Mouse (Mus musculus) stomach, embryonic 15.5 days (tissue): ENCODE data around the gene Slc13a4. TPM values are rescaled to one million over a fixed set of nuclear protein-coding genes. Genes with fewer than 3 reads are reported as not detected.

ENCODE experiments used
- ATAC-seq: fragments of 200-750 bp; cut with Nextera tagmentation; 2 replicates; pipeline ENCODE4 v1.8.0; 2017; ENCODE audit warnings: low read depth, moderate number of reproducible peaks, moderate TSS enrichment; ENCODE audit not compliant: insufficient read depth, low FRiP score
- H3K27ac ChIP-seq: fragments of 300-500 bp; sonication (generic); 2 replicates; pipeline ENCODE4 v1.5.1; 2015; ENCODE audit warnings: mild to moderate bottlenecking, inconsistent platforms
- H3K27me3 ChIP-seq: fragments of 300-500 bp; sonication (generic); replicated peaks from 2 replicates; pipeline ENCODE4 v1.6.1; 2015; ENCODE audit warnings: inconsistent platforms
- H3K36me3 ChIP-seq: fragments of 300-500 bp; sonication (generic); 2 replicates; pipeline ENCODE4 v1.6.1; 2015; ENCODE audit warnings: inconsistent platforms
- H3K4me1 ChIP-seq: fragments of 300-500 bp; sonication (generic); 2 replicates; pipeline ENCODE4 v1.6.1; 2015; ENCODE audit warnings: inconsistent platforms
- H3K4me2 ChIP-seq: fragments of 300-500 bp; sonication (generic); 2 replicates; pipeline ENCODE4 v1.6.1; 2015; ENCODE audit warnings: mild to moderate bottlenecking, inconsistent platforms
- H3K4me3 ChIP-seq: fragments of 300-500 bp; sonication (generic); replicated peaks from 2 replicates; pipeline ENCODE4 v1.5.1; 2015; ENCODE audit warnings: inconsistent platforms
- H3K9ac ChIP-seq: fragments of 300-500 bp; sonication (generic); 2 replicates; pipeline ENCODE4 v1.6.1; 2015; ENCODE audit warnings: inconsistent platforms
- H3K9me3 ChIP-seq: fragments of 300-500 bp; sonication (generic); 2 replicates; pipeline ENCODE4 v1.6.1; 2016; ENCODE audit warnings: inconsistent platforms
- WGBS: fragments of 180-500 bp; shearing (Covaris S2); methylation state at CpG from one replicate; pipeline ENCODE4 v1.1.7; 2015; 5-methylcytosine and 5-hydroxymethylcytosine counted together
- polyA plus RNA-seq: library from polyadenylated mRNA; unstranded; fragments of >200 nt; fragmentation: Nextera tagmentation; extraction: Ambion mirVana; gene quantifications from 2 replicates; pipeline ENCODE4 v1.2.1, GENCODE M21; 2015

The Slc13a4 gene
- polyA plus RNA-seq, 1 experiment from 2014 or later, result 0.26 TPM

- no peaks in the 10 kb centered on the region for H3K27me3 ChIP-seq
- no peak overlapping the region for H3K9ac ChIP-seq
- 89% methylated on average over 12 of the region's 12 CpGs for WGBS
- H3K36me3 ChIP-seq, result no peaks in the 10 kb centered on the region; the same call in 1 of the 2 replicates
- no peaks in the 10 kb centered on the region for H3K4me1 ChIP-seq
- no peak overlapping the region for H3K4me3 ChIP-seq
- H3K4me2 ChIP-seq, result no peak overlapping the region
- no peak for ATAC-seq
- H3K27ac ChIP-seq, result no peak overlapping the region
- H3K9me3 ChIP-seq, result no peaks in the 10 kb centered on the region
These were observed 36.7 kb downstream of the Slc13a4 start for GRCm38 (mm10) chr6:35271094-35271855.

GRCm38 (mm10) chr6:35269643-35270042 is 38.3 kb downstream of the Slc13a4 start:
- Histone ChIP-seq H3K36me3 (no peaks in the 10 kb centered on the region; the same call in 1 of the 2 replicates), H3K4me1 (no peaks in the 10 kb centered on the region), H3K9ac (no peak overlapping the region), H3K9me3 (no peaks in the 10 kb centered on the region), H3K27ac (no peak overlapping the region), H3K4me3 (no peak overlapping the region), H3K27me3 (no peaks in the 10 kb centered on the region), H3K4me2 (no peak overlapping the region)
- WGBS, result 79% methylated on average over 13 of the region's 13 CpGs
- ATAC-seq, result no peak

- H3K27me3 ChIP-seq, result no peaks in the 10 kb centered on the region
- H3K9ac ChIP-seq, result no peak overlapping the region
- ATAC-seq, result no peak
- H3K27ac ChIP-seq, result no peak overlapping the region
- H3K4me2 ChIP-seq, result no peak overlapping the region
- H3K4me1 ChIP-seq, result no peaks in the 10 kb centered on the region
- WGBS, result 91% methylated on average over 13 of the region's 13 CpGs
- H3K36me3 ChIP-seq, result no peaks in the 10 kb centered on the region; the same call in 1 of the 2 replicates
- no peak overlapping the region for H3K4me3 ChIP-seq
- H3K9me3 ChIP-seq, result no peaks in the 10 kb centered on the region
These were observed 39.2 kb downstream of the Slc13a4 start for GRCm38 (mm10) chr6:35268711-35269110.

GRCm38 (mm10) chr6:35265580-35266278 is 42.2 kb downstream of the Slc13a4 start:
- no peak overlapping the region for H3K4me3 ChIP-seq
- H3K4me2 ChIP-seq, result no peak overlapping the region
- WGBS, result 84% methylated on average over 15 of the region's 15 CpGs
- H3K27me3 ChIP-seq, result no peaks in the 10 kb centered on the region
- peaks cover 20% of the 10 kb centered on the region for H3K36me3 ChIP-seq
- no peak overlapping the region; the same call in 1 of the 2 replicates for H3K27ac ChIP-seq
- H3K4me1 ChIP-seq, result no peaks in the 10 kb centered on the region
- H3K9me3 ChIP-seq, result no peaks in the 10 kb centered on the region
- H3K9ac ChIP-seq, result no peak overlapping the region
- no peak for ATAC-seq

GRCm38 (mm10) chr6:35260531-35260930 is 47.4 kb downstream of the Slc13a4 start:
- 81% methylated on average over 7 of the region's 7 CpGs for WGBS
- Histone ChIP-seq H3K27me3 (no peaks in the 10 kb centered on the region), H3K27ac (no peak overlapping the region), H3K4me1 (peaks cover 7% of the 10 kb centered on the region; the same call in 1 of the 2 replicates), H3K9ac (no peak overlapping the region), H3K4me2 (no peak overlapping the region), H3K9me3 (no peaks in the 10 kb centered on the region), H3K36me3 (peaks cover 20% of the 10 kb centered on the region), H3K4me3 (no peak overlapping the region)
- no peak for ATAC-seq

GRCm38 (mm10) chr6:35259526-35259925 is 48.4 kb downstream of the Slc13a4 start:
- no peaks in the 10 kb centered on the region for H3K27me3 ChIP-seq
- WGBS, result 67% methylated on average over 5 of the region's 5 CpGs

GRCm38 (mm10) chr6:35258922-35259321 is 49.0 kb downstream of the Slc13a4 start:
- Histone ChIP-seq H3K27ac (no peak overlapping the region), H3K27me3 (no peaks in the 10 kb centered on the region), H3K4me1 (peaks cover 19% of the 10 kb centered on the region), H3K36me3 (peaks cover 20% of the 10 kb centered on the region), H3K9me3 (no peaks in the 10 kb centered on the region), H3K4me2 (no peak overlapping the region), H3K4me3 (no peak overlapping the region), H3K9ac (no peak overlapping the region)
- 95% methylated on average over 2 of the region's 2 CpGs for WGBS
- no peak for ATAC-seq

More at GRCm38 (mm10) chr6:35259526-35259925, 48.4 kb downstream of the Slc13a4 start:
- H3K4me3 ChIP-seq, result no peak overlapping the region
- no peak overlapping the region for H3K9ac ChIP-seq
- no peak overlapping the region for H3K4me2 ChIP-seq
- no peak overlapping the region for H3K27ac ChIP-seq
- H3K9me3 ChIP-seq, result no peaks in the 10 kb centered on the region
- H3K4me1 ChIP-seq, result peaks cover 15% of the 10 kb centered on the region
- H3K36me3 ChIP-seq, result peaks cover 20% of the 10 kb centered on the region
- ATAC-seq, result no peak

- no peaks in the 10 kb centered on the region for H3K9me3 ChIP-seq
- no peak overlapping the region for H3K9ac ChIP-seq
- peaks cover 12% of the 10 kb centered on the region for H3K36me3 ChIP-seq
- 82% methylated on average over 13 of the region's 13 CpGs for WGBS
- H3K27ac ChIP-seq, result no peak overlapping the region
- H3K4me3 ChIP-seq, result no peak overlapping the region
- H3K27me3 ChIP-seq, result no peaks in the 10 kb centered on the region
- no peak for ATAC-seq
- H3K4me1 ChIP-seq, result peaks cover 19% of the 10 kb centered on the region
- no peak overlapping the region for H3K4me2 ChIP-seq
These were observed 50.2 kb downstream of the Slc13a4 start for GRCm38 (mm10) chr6:35257626-35258190.

GRCm38 (mm10) chr6:35256691-35257090 is 51.2 kb downstream of the Slc13a4 start:
- 69% methylated on average over 7 of the region's 7 CpGs for WGBS
- no peak overlapping the region for H3K4me3 ChIP-seq
- ATAC-seq, result no peak
- no peak overlapping the region for H3K4me2 ChIP-seq
- no peaks in the 10 kb centered on the region for H3K27me3 ChIP-seq
- H3K36me3 ChIP-seq, result peaks cover 5% of the 10 kb centered on the region; the same call in 1 of the 2 replicates
- no peak overlapping the region for H3K9ac ChIP-seq
- no peak overlapping the region for H3K27ac ChIP-seq
- H3K9me3 ChIP-seq, result no peaks in the 10 kb centered on the region
- H3K4me1 ChIP-seq, result peaks cover 19% of the 10 kb centered on the region

GRCm38 (mm10) chr6:35255017-35255416 is 52.9 kb downstream of the Slc13a4 start:
- Histone ChIP-seq H3K36me3 (no peaks in the 10 kb centered on the region), H3K9ac (no peak overlapping the region), H3K4me2 (peak overlapping the region; percentile 63), H3K9me3 (no peaks in the 10 kb centered on the region), H3K27me3 (no peaks in the 10 kb centered on the region), H3K4me3 (peak overlapping the region; percentile 71; the same call in 1 of the 2 replicates), H3K27ac (no peak overlapping the region), H3K4me1 (peaks cover 19% of the 10 kb centered on the region)
- WGBS, result 69% methylated on average over 12 of the region's 12 CpGs
- no peak for ATAC-seq

- 43% methylated on average over 9 of the region's 9 CpGs for WGBS
- peaks cover 19% of the 10 kb centered on the region for H3K4me1 ChIP-seq
- H3K9ac ChIP-seq, result no peak overlapping the region
- H3K27me3 ChIP-seq, result no peaks in the 10 kb centered on the region
- peak overlapping the region; percentile 86; the same call in 1 of the 2 replicates for H3K27ac ChIP-seq
- no peaks in the 10 kb centered on the region for H3K9me3 ChIP-seq
- no peaks in the 10 kb centered on the region for H3K36me3 ChIP-seq
- peak overlapping the region; percentile 71 for H3K4me3 ChIP-seq
- ATAC-seq, result peak; percentile 75
- peak overlapping the region; percentile 63 for H3K4me2 ChIP-seq
These were observed 53.6 kb downstream of the Slc13a4 start for GRCm38 (mm10) chr6:35254136-35254904.
